Mouse (Mus musculus): ENCODE data around the gene Ppp1r12b. TPM values are rescaled to one million over a fixed set of nuclear protein-coding genes. Genes with fewer than 3 reads are reported as not detected.

Gene Ppp1r12b
- total RNA-seq, 1 experiment, result 5.4 TPM

GRCm38 (mm10) chr1:134752447-134752846, 203.3 kb downstream of the Ppp1r12b start:
- in situ Hi-C loops (cut with MboI; ENCODE audit: low sequenced_read_pairs in 2 of 2, unreplicated experiment in 2 of 2), result no loop called here
- no peak for DNase-seq (ENCODE audit: low read depth, low spot score)
- Histone ChIP-seq H3K4me3 (ENCODE audit: insufficient read depth in 1 of 2, low read depth in 1 of 2, low read length in 2 of 2, poor library complexity in 1 of 2, severe bottlenecking in 1 of 2) (no peak overlapping the region), H3K36me3 (ENCODE audit: control insufficient read depth, insufficient read depth, low read length, poor library complexity, severe bottlenecking) (no peaks in the 10 kb centered on the region), H3K9ac (ENCODE audit: insufficient read depth, low read depth, low read length, poor library complexity, severe bottlenecking) (no peak overlapping the region), H3K27ac (ENCODE audit: insufficient read depth, low read depth, low read length, poor library complexity, severe bottlenecking) (no peak overlapping the region), H3K4me1 (ENCODE audit: control insufficient read depth in 2 of 2, insufficient read depth in 2 of 2, low read length in 2 of 2, poor library complexity in 1 of 2) (no peaks in the 10 kb centered on the region), H3K9me3 (ENCODE audit: control insufficient read depth, insufficient read depth, low read depth, low read length) (no peaks in the 10 kb centered on the region)
- TF ChIP-seq HCFC1 (IDR thresholded peaks at IDR 0.05; ENCODE audit: borderline replicate concordance, insufficient read depth, low read length), result no peak
- no peak for TF ChIP-seq MAFK (IDR thresholded peaks at IDR 0.05; ENCODE audit: insufficient read depth, low read depth, low read length)
- TF ChIP-seq ZC3H11A (IDR thresholded peaks at IDR 0.05; ENCODE audit: borderline replicate concordance, low read depth, low read length), result no peak
- no peak for TF ChIP-seq CHD2 (IDR thresholded peaks at IDR 0.05; ENCODE audit: low read depth, low read length)
- no peak for TF ChIP-seq ZNF384 (IDR thresholded peaks at IDR 0.05; ENCODE audit: low read depth, low read length)

- Histone ChIP-seq H3K9me3 (ENCODE audit: control insufficient read depth, insufficient read depth, low read depth, low read length) (no peaks in the 10 kb centered on the region), H3K27ac (ENCODE audit: insufficient read depth, low read depth, low read length, poor library complexity, severe bottlenecking) (no peak overlapping the region), H3K36me3 (ENCODE audit: control insufficient read depth, insufficient read depth, low read length, poor library complexity, severe bottlenecking) (no peaks in the 10 kb centered on the region), H3K4me3 (ENCODE audit: insufficient read depth in 1 of 2, low read depth in 1 of 2, low read length in 2 of 2, poor library complexity in 1 of 2, severe bottlenecking in 1 of 2) (no peak overlapping the region), H3K9ac (ENCODE audit: insufficient read depth, low read depth, low read length, poor library complexity, severe bottlenecking) (no peak overlapping the region), H3K4me1 (ENCODE audit: control insufficient read depth in 2 of 2, insufficient read depth in 2 of 2, low read length in 2 of 2, poor library complexity in 1 of 2) (no peaks in the 10 kb centered on the region)
- no peak for TF ChIP-seq CHD2 (IDR thresholded peaks at IDR 0.05; ENCODE audit: low read depth, low read length)
- no peak for TF ChIP-seq ZC3H11A (IDR thresholded peaks at IDR 0.05; ENCODE audit: borderline replicate concordance, low read depth, low read length)
- TF ChIP-seq MAFK (IDR thresholded peaks at IDR 0.05; ENCODE audit: insufficient read depth, low read depth, low read length), result no peak
- TF ChIP-seq ZNF384 (IDR thresholded peaks at IDR 0.05; ENCODE audit: low read depth, low read length), result no peak
- TF ChIP-seq HCFC1 (IDR thresholded peaks at IDR 0.05; ENCODE audit: borderline replicate concordance, insufficient read depth, low read length), result no peak
- no peak for DNase-seq (ENCODE audit: low read depth, low spot score)
- in situ Hi-C loops (cut with MboI; ENCODE audit: low sequenced_read_pairs in 2 of 2, unreplicated experiment in 2 of 2), result no loop called here
Observed at GRCm38 (mm10) chr1:134749889-134750288, 205.9 kb downstream of the Ppp1r12b start.

- Histone ChIP-seq H3K9ac (ENCODE audit: insufficient read depth, low read depth, low read length, poor library complexity, severe bottlenecking) (no peak overlapping the region), H3K4me3 (ENCODE audit: insufficient read depth in 1 of 2, low read depth in 1 of 2, low read length in 2 of 2, poor library complexity in 1 of 2, severe bottlenecking in 1 of 2) (no peak overlapping the region; a peak in 1 of 4 replicates), H3K9me3 (ENCODE audit: control insufficient read depth, insufficient read depth, low read depth, low read length) (no peaks in the 10 kb centered on the region), H3K36me3 (ENCODE audit: control insufficient read depth, insufficient read depth, low read length, poor library complexity, severe bottlenecking) (no peaks in the 10 kb centered on the region), H3K4me1 (ENCODE audit: control insufficient read depth in 2 of 2, insufficient read depth in 2 of 2, low read length in 2 of 2, poor library complexity in 1 of 2) (no peaks in the 10 kb centered on the region; a peak in 1 of 4 replicates), H3K27ac (ENCODE audit: insufficient read depth, low read depth, low read length, poor library complexity, severe bottlenecking) (no peak overlapping the region)
- in situ Hi-C loops (cut with MboI; ENCODE audit: low sequenced_read_pairs in 2 of 2, unreplicated experiment in 2 of 2), result no loop called here
- TF ChIP-seq HCFC1 (IDR thresholded peaks at IDR 0.05; ENCODE audit: borderline replicate concordance, insufficient read depth, low read length) (no peak), MAFK (IDR thresholded peaks at IDR 0.05; ENCODE audit: insufficient read depth, low read depth, low read length) (no peak), CHD2 (IDR thresholded peaks at IDR 0.05; ENCODE audit: low read depth, low read length) (no peak), ZNF384 (IDR thresholded peaks at IDR 0.05; ENCODE audit: low read depth, low read length) (no peak), ZC3H11A (IDR thresholded peaks at IDR 0.05; ENCODE audit: borderline replicate concordance, low read depth, low read length) (no peak)
- DNase-seq (ENCODE audit: low read depth, low spot score), result peak; percentile 33
Observed at GRCm38 (mm10) chr1:134747236-134748174, 208.2 kb downstream of the Ppp1r12b start.

GRCm38 (mm10) chr1:134745648-134746047, 210.1 kb downstream of the Ppp1r12b start:
- Histone ChIP-seq H3K36me3 (ENCODE audit: control insufficient read depth, insufficient read depth, low read length, poor library complexity, severe bottlenecking) (no peaks in the 10 kb centered on the region), H3K9me3 (ENCODE audit: control insufficient read depth, insufficient read depth, low read depth, low read length) (no peaks in the 10 kb centered on the region), H3K27ac (ENCODE audit: insufficient read depth, low read depth, low read length, poor library complexity, severe bottlenecking) (no peak overlapping the region), H3K4me3 (ENCODE audit: insufficient read depth in 1 of 2, low read depth in 1 of 2, low read length in 2 of 2, poor library complexity in 1 of 2, severe bottlenecking in 1 of 2) (no peak overlapping the region), H3K9ac (ENCODE audit: insufficient read depth, low read depth, low read length, poor library complexity, severe bottlenecking) (no peak overlapping the region), H3K4me1 (ENCODE audit: control insufficient read depth in 2 of 2, insufficient read depth in 2 of 2, low read length in 2 of 2, poor library complexity in 1 of 2) (peaks cover 2 to 9% of the 10 kb centered on the region in 2 experiments; a peak in 1 of 4 replicates)
- TF ChIP-seq ZNF384 (IDR thresholded peaks at IDR 0.05; ENCODE audit: low read depth, low read length), result no peak
- TF ChIP-seq HCFC1 (IDR thresholded peaks at IDR 0.05; ENCODE audit: borderline replicate concordance, insufficient read depth, low read length), result no peak
- no peak for TF ChIP-seq MAFK (IDR thresholded peaks at IDR 0.05; ENCODE audit: insufficient read depth, low read depth, low read length)
- no peak for TF ChIP-seq ZC3H11A (IDR thresholded peaks at IDR 0.05; ENCODE audit: borderline replicate concordance, low read depth, low read length)
- TF ChIP-seq CHD2 (IDR thresholded peaks at IDR 0.05; ENCODE audit: low read depth, low read length), result no peak
- in situ Hi-C loops (cut with MboI; ENCODE audit: low sequenced_read_pairs in 2 of 2, unreplicated experiment in 2 of 2), result no loop called here
- no peak for DNase-seq (ENCODE audit: low read depth, low spot score)

Data from ES-E14 (cell line).